Mouse (Mus musculus) neural tube, embryonic 14.5 days (tissue): ENCODE data around the gene Hid1. TPM values are rescaled to one million over a fixed set of nuclear protein-coding genes. Genes with fewer than 3 reads are reported as not detected.

Source experiments
- polyA plus RNA-seq: library from polyadenylated mRNA; unstranded; fragments of >200 nt; fragmentation: Nextera tagmentation; extraction: Ambion mirVana; gene quantifications from 2 replicates; pipeline ENCODE4 v1.2.1, GENCODE M21; 2014

Hid1 gene
- polyA plus RNA-seq, 1 experiment from 2014 or later, result 41.7 TPM

Other genes starting within 250 kb of the Hid1 start
- gene Cd300lf, start 233.8 kb downstream of the Hid1 start, polyA plus RNA-seq, result 0.11 TPM in 1 of 2 replicates, not detected in the other
- gene Slc9a3r1, start 204.4 kb downstream of the Hid1 start, polyA plus RNA-seq, result 42.3 and 59.1 TPM in 2 replicates
- gene Tmem104, start 180.3 kb downstream of the Hid1 start, polyA plus RNA-seq, result 8.9 and 10.8 TPM in 2 replicates
- 19.1 and 19.9 TPM in 2 replicates for gene Nat9, start 179.9 kb downstream of the Hid1 start, polyA plus RNA-seq
- gene Grin2c, start 100.5 kb downstream of the Hid1 start, polyA plus RNA-seq, result 0.24 and 0.45 TPM in 2 replicates
- 12.5 and 14.6 TPM in 2 replicates for gene Fdxr, start 90.7 kb downstream of the Hid1 start, polyA plus RNA-seq
- gene Fads6, start 70.1 kb downstream of the Hid1 start, polyA plus RNA-seq, result 1.4 and 1.9 TPM in 2 replicates
- 0.12 TPM in 1 of 2 replicates, not detected in the other for gene Otop2, start 60.6 kb downstream of the Hid1 start, polyA plus RNA-seq
- gene Ush1g, start 45.7 kb downstream of the Hid1 start, polyA plus RNA-seq, result 0.13 and 0.16 TPM in 2 replicates
- 1.8 and 2.6 TPM in 2 replicates for gene Otop3, start 33.0 kb downstream of the Hid1 start, polyA plus RNA-seq
- gene Cdr2l, start 14.2 kb upstream of the Hid1 start, polyA plus RNA-seq, result 27.3 and 28.6 TPM in 2 replicates
- gene Mrpl58, start 36.0 kb upstream of the Hid1 start, polyA plus RNA-seq, result 207 and 211 TPM in 2 replicates
- gene Atp5h, start 52.2 kb upstream of the Hid1 start, polyA plus RNA-seq, result 928 and 1,005 TPM in 2 replicates
- gene Kctd2, start 52.4 kb upstream of the Hid1 start, polyA plus RNA-seq, result 28.8 and 33.7 TPM in 2 replicates
- gene Trim80, start 72.8 kb upstream of the Hid1 start, polyA plus RNA-seq, result not detected in 2 replicates
- 0.15 TPM in 2 replicates for gene Slc16a5, start 94.7 kb upstream of the Hid1 start, polyA plus RNA-seq
- 15.5 and 19.4 TPM in 2 replicates for gene Armc7, start 107.9 kb upstream of the Hid1 start, polyA plus RNA-seq
- 84.4 and 95.8 TPM in 2 replicates for gene Nt5c, start 124.1 kb upstream of the Hid1 start, polyA plus RNA-seq
- 1,282 and 1,347 TPM in 2 replicates for gene Jpt1, start 146.6 kb upstream of the Hid1 start, polyA plus RNA-seq
- 994 and 1,036 TPM in 2 replicates for gene Sumo2, start 168.5 kb upstream of the Hid1 start, polyA plus RNA-seq
- gene Nup85, start 196.7 kb upstream of the Hid1 start, polyA plus RNA-seq, result 98.2 and 98.9 TPM in 2 replicates
- gene Mrps7, start 236.2 kb upstream of the Hid1 start, polyA plus RNA-seq, result 76.5 and 79.0 TPM in 2 replicates
- 35.2 and 43.1 TPM in 2 replicates for gene Gga3, start 236.3 kb upstream of the Hid1 start, polyA plus RNA-seq
- 11.0 and 12.3 TPM in 2 replicates for gene Mif4gd, start 245.2 kb upstream of the Hid1 start, polyA plus RNA-seq